Mouse (Mus musculus) left cerebral cortex, postnatal 25 days (tissue): ENCODE data around the gene Cby3. TPM values are rescaled to one million over a fixed set of nuclear protein-coding genes. Genes with fewer than 3 reads are reported as not detected.
"Not testable (repeated sequence)": the region's sequence is repeated elsewhere in the genome, so short reads cannot be mapped to it uniquely, and the experiment has no call there.

Experiments
- DNase-seq, 2 experiments: peaks; one replicate each; pipeline ENCODE4 v3.0.0; 2022; ENCODE audit warnings: low spot score in 2 of 2, mixed read lengths in 1 of 2
- intact Hi-C: fragments of 180-260 bp; cut with DNase I; formaldehyde crosslinking; loops from one replicate; pipeline ENCODE4 v1.15.1; 2025
- total RNA-seq, 2 experiments: library from RNA; stranded (reverse); gene quantifications; 2 replicates each; pipeline ENCODE4 v1.2.3; 2021

Cby3 gene
- total RNA-seq, 2 experiments from 2014 or later: 0.50 TPM; not detected in 1

DNA sequence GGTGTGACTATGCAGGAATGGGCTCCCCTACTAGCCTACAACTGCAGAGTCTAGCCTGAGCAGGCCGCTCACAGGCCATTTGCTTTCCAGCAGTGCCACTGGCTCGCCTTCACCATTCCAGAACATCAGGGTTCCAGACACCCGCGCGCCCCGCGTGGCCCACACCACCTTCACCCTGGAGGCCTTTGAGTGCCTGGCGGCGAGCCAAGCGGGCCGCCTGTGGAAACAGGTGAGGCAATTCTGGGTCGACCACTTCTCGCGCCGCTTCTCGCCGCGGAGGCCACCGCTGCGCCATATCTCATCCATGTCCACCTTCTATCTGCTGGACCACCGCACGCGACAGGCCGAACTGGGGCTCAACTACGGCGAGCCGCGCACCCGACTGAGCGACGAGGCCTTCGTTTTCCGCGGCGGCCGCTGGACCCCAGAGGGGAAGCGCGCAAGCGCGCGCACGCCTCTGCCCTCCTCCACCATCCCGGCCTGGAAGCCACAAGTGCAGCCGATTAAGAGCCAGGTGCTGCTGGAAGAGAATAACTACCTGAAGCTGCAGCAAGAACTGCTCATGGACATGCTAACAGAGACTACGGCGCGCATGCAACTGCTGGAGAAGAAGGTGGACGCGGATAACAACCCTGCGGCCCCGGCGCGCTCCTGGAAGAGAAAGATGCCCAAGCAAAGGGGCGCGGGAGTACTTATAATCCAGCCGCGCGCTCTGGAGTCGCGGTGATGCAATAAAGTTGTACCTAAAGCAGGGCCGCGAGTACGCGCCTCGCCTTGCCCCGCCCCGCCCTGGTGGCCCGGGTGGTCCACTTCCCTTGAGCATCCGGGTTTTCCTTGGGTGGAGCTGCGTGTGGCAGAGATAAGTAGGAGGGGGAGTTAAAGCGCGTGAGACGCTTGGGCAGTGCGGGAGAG is 4.9 kb downstream of the Cby3 start:
- intact Hi-C loops: loop anchor here (2.0 kb wide), 1 partner anchor 34 kb away; the partner anchor contains the start of gene Canx
- DNase-seq: peak; percentile 64 to 75

DNA sequence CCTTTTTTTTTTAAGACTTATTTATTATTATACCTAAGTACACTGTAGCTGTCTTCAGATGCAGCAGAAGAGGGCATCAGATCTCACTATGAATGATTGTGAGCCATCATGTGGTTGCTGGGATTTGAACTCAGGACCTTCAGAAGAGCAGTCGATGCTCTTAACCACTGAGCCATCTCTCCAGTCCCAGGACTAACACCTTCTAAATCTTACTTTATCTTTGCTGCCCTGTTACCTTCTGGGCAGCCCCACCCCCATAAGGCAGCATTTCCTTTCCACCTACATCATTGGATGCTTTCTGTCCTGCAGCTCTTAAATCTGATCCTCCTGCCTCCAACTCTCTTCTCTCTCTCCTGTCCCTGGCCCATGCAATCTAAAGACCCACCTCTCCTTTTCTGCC is 7.0 kb downstream of the Cby3 start:
- intact Hi-C loops: loop anchor here (5.0 kb wide), 1 partner anchor 124 kb away; the partner anchor contains the start of gene Ltc4s
- not testable (repeated sequence) for DNase-seq

DNA sequence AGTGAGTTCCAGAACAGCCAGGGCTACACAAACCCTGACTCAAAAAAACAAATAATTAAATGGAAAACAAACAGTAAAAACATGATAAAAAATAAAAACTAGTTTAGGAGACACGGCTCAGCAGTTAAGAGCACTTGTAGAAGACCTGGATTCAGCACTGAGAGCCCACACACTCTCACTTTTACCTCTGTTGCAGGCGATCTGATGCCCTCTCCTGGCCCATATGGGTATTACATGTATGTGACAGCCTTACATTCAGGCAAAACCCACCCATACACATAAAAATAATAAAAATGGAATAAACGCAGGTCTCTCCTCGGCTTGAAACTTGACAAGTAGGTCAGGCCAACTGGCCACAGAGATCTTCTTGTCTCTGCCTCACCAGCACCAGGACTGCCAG is 10.3 kb downstream of the Cby3 start:
- DNase-seq: peak; percentile 85 to 92
- intact Hi-C loops: loop anchor here (5.0 kb wide), 1 partner anchor 127 kb away; the partner anchor contains the start of gene Ltc4s

DNA sequence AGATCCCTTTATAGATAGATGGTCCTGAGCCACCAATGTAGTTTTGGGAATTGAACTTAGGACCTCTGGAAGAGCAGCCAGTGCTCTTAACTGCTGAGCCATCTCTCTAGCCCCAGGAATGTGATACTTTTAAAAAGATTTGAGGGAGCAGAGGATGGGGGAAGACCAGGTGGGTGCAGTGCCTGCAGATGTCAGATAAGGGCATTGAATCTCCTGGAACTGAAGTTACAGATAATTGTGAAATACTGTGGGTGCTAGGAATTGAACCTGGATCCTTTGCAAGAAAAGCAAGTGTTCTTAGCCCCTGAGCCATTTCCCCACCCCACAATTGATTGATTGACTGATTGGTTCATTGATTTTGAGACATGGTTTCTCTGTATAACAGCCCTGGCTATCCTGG is 11.1 kb downstream of the Cby3 start:
- intact Hi-C loops: no loop called here

DNA sequence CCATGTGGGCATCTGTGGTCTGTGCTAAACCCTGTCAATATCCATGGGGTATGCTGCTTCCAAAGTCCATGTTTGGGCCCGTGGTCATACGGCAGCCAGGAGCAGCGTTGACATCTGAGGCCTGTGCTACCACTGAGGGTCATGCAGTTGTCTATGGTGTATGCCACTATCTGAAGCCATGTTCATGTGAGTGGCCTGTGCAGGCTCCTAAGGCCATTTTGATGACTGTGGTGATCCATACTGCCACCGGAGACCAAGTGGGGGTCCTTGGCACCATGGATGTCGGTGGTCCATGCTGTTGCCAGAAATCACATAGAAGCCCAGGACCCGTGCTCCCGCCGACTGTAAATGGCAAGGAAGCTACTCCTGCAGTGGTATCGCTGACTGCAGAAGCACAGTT is 13.3 kb downstream of the Cby3 start:
- intact Hi-C loops: no loop called here
- no peak for DNase-seq

More for the DNA sequence above, 11.1 kb downstream of the Cby3 start:
- no peak for DNase-seq

DNA sequence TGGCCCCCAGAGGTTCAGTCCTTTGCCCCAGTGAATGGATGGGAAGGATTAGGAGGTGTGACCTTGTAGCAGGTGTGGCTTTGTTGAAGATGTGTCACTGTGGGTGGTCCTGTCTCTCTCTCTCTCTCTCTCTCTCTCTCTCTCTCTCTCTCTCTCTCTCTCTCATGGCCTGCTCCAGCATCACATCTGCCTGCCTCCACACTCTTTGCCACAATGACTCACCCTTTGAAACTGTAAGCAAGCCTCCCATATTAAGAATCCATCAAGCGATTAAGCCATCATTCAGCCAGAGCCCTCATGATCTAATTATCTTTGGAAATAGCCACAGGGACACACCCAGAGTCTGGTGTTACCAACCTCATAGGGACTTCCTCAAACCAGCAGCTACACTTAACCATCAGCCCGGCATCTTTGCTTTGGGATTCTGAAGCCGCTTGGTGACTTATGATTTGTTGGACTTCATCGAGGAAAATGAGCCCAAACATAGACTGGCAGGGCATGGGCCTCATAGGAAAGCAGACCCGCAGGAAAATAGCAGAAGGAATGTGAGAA is 15.2 kb downstream of the Cby3 start:
- DNase-seq: no peak
- intact Hi-C loops: no loop called here

DNA sequence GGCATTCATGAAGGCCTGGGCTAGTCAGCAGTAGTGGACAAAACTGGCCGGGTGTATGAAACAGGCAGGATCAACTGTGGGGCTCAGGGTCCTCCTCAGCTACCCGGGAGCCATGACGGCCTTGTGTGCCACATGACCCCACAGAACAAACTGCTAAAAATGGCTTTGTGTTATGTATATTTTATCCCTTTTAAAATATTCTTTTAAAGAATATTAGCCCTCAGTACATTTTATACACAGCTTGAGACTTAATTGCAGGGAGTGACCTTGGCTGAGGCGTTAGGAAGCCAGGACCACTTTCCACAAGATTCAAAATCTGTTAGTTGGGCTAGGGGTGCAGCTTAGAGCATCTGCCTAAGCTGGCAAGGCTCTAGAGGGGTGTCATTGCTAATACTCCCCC is 16.7 kb downstream of the Cby3 start:
- DNase-seq: no peak
- intact Hi-C loops: no loop called here

DNA sequence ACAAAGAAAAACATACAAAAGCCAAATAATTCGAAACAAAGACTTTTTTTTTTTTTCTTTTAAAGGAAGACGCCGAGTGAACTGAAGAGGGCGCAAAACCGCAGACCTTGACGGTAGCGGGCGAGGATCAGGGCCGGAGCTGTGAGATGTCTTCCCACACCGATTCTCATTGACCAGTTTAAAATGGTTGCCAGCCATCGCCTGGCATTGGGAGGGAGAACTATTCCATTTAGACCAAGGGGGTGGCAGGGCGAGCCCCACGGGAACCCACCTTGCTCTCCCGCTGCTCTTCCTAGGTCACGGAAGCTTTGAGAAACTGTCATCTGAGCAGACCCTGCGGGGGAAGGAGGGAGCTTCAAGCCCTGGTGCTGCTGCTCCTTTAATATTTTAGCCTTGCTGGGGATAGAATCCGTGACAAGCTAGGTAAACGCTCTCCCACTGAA is 17.2 kb downstream of the Cby3 start:
- peak in 1 of 2 experiments; percentile 39 for DNase-seq
- intact Hi-C loops: no loop called here

DNA sequence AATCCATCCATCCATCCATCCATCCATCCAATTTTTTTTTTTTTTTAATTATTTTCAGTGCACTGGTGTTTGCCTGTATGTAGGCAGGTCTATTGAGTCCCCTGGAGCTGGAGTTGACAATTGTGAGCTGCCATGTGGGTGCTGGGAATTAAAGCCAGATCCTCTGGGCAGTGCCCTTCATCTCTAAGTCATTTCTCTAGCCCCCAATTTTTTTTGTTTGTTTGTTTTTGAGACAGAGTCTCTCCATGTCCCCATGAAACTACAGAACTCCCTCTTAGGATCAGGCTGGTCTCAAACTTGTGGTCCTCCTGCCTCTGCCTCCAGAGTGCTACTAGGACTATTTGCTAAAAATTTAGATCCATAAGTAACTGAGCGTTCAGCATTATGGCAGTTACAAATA is 17.6 kb downstream of the Cby3 start:
- DNase-seq: no peak
- intact Hi-C loops: no loop called here

DNA sequence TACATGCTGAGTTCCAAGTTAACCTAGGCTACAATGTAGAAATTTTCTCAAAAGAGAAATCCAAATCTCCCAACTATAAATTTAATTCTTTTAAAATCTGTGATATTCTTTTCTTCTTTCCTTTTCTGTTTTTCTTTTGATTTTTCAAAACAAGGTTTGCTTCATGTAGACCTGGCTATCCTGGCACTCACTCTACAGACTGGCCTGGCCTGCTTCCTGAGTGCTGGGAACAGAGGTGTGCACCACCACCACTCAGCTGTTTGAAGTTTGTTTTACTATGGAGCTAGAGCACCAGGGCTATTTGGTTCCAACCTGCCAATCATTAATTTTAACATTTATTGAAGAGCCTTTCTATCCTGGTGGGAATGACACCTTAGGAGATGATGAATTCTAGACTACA is 18.8 kb downstream of the Cby3 start:
- DNase-seq: no peak
- intact Hi-C loops: no loop called here

DNA sequence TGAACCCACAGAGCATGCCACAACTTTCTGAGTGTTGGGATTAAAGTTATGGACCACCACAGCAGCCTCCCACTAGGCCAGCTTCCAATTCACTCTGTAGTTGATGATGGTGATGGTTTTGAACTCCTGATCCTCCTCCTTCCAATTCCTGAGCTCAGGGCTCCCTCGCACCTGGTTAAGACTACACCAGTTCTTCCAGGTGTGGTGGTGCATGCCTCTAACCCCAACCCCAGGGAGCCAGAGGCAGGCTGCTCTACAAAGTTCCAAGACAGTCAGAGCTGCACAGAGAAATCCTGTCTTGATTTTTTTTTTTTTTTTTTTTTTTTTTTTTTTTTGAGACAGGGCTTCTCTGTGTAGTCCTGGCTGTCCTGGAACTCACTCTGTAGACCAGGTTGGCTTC is 19.4 kb downstream of the Cby3 start:
- intact Hi-C loops: no loop called here
- DNase-seq: no peak

DNA sequence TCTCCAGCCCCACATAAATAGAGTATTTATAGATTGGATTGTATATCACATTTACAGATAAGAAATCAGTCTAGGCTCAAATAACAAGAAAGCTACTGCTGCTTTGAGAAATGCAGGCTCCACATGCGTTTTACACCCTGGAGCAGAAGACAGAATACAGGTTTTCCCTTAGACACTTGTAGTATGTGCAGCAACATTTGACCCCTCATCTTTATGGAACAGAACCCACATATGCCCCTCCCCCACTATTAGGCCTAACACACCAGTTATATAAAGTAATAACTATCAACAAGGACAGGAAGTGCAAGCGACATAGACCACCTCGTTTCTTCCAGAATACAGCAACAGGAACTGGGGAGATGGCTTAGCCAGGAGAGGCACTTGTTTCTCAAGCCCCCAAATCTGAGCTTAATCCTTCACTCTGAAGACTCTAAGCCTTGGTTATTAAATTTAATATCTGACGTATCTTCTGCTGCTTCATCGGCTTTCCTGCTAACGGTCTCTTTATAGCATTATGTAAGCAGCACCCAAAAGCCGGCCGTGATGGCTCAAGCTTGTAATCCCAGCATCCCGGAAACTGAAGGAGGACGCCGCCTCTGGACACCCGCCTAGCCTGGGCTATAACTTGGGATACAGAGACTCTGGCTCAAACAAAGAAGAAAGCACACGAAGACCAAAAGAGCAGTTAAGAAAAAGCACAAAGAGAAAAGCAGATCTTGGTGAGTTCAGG is 20.2 kb downstream of the Cby3 start:
- DNase-seq: no peak
- intact Hi-C loops: loop anchor here (5.0 kb wide), 1 partner anchor 82 kb away; the partner anchor contains the start of gene Maml1

DNA sequence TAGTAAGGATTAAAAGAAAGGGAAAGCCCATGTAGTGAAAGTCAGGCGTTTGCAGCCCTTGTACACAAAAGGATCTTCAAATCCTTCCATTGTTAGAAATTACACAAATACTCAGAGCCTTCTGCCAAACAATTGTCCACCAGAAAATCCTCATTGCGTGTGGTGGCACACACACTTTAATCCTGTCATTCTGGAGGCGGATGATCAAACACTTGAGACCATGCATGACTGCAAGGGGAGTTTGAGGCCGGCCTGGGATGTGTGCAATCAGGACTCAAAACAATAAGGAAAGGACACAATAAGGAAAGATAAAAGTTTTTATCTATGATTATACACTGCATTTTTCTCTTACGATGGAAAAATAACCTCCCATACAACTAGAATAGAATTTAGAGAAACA is 21.2 kb downstream of the Cby3 start:
- intact Hi-C loops: loop anchor here (5.0 kb wide), 1 partner anchor 83 kb away; the partner anchor contains the start of gene Maml1

DNA sequence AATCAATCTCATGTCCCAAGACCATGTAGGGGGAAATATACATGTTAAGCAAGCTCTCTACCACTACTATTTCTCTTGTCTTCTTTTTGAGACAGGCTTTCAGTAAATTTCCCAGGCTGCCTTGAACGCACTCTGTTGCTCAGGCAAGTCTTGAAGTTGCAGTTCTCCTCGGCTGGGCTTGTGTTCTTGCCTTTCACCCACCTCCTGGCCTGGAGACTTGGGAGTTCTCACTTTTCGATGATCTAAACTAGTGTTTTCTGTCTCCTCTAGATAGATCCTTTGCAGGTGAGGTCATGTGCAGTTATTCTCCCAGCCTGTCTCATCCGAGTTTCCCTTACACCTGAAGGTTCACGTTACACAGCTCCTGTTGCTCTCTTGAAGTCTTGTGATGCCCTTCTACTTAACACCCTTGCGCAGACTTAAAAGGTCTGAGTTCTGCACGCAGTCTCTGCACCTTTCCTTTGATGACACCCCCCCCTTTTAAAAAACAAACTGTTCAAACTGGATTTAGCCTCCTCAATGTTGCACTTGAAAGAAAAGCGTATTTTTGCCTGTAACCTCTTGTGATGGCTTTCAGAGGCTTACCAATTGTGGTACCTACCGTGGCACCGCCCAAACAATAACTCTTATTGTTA is 22.0 kb downstream of the Cby3 start:
- DNase-seq: no peak
- intact Hi-C loops: loop anchor here (5.0 kb wide), 1 partner anchor 84 kb away; the partner anchor contains the start of gene Maml1

More for the DNA sequence above, 21.2 kb downstream of the Cby3 start:
- DNase-seq: no peak

DNA sequence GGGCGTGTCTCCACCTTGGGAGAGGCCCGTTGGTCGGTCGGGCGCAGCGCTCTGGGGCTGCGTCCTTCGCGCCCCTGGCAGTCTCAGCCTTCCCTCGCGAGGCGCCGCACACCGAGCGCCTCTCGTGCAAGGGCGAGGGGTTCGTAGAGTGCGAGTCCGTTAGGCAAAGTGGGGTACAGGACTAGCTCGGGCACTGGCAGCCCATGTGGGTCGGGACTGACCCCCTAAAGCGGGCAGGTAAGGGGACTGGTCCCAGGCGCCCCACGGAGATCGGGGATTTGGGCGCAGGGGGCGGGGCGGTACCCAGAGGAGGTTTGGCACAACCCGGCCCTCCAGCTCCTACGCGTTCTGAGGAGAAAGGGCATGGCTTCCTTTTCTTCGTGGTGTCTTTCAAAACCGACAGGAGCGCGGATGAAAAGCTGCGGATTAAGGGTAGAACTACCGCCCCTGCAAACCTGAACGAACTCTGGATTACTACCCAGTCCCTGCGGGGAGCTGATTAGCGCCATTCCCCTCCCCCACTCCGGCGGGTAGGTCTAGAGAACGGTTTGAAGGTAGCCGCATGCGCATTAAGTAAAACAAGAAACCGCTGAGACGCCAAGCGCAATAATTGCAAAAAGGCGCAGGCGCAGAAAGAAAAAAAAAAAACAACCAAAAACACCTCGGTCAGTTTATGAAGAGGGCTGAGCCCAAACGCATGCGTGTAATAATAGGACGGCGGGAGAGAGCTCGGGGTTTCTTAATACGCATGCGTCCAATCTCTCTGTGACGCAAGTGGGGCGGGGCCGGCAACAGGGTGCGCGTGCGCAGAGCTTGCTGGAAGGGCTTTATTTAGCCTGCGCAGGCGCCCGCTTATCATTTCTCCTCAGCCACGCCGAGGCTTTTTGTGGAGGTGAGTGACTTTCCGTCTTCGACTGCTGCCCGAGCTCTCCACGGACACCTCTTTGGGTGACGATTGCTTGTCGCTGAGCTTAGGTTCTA is 22.9 kb downstream of the Cby3 start, which contains the start of gene Hnrnph1:
Gene Hnrnph1 (plus strand): TSS at position 80 of the 981 bp plus-strand sequence.
- DNase-seq: peak; percentile 99
- intact Hi-C loops: loop anchor here (5.0 kb wide), 1 partner anchor 85 kb away; the partner anchor contains the start of gene Maml1

DNA sequence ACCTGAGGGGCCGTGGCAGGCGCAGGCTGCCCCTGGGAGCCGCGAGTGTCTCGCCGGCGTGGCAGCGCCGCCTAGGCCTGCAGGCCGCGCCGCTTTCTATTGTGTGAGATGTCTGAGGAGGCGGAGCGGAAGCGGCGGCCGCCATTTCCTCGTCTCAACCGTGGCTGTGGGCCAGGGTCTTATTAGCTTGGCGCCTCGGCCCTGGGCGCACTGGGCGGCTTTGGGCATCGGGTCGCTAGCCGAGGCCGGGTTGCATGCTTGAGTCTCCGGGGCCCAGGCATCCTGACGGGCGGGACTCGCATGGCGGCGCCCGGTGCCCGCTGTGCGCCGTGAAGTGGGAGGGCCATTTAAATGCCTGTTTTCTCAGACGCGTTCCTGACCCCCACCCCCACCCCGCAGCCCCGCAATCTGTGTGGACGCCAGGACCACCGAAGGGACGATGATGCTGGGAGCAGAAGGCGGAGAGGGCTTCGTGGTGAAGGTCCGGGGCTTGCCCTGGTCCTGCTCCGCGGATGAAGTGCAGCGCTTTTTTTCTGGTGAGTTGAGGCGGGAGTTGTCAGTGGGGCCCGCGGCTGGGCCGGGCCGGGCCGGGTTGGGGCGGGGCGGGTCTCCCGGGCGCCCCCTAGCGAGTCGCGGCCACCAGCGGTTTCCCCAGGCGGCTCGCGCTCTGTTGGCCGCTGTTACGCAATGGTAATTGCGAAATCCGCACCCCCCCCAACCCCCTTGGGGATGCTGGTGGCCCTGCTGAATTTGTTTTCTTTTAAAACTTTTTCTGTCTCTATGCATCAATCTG is 23.8 kb downstream of the Cby3 start:
- DNase-seq: peak; percentile 73 to 85
- intact Hi-C loops: loop anchor here (5.0 kb wide), 1 partner anchor 86 kb away; the partner anchor contains the start of gene Maml1

DNA sequence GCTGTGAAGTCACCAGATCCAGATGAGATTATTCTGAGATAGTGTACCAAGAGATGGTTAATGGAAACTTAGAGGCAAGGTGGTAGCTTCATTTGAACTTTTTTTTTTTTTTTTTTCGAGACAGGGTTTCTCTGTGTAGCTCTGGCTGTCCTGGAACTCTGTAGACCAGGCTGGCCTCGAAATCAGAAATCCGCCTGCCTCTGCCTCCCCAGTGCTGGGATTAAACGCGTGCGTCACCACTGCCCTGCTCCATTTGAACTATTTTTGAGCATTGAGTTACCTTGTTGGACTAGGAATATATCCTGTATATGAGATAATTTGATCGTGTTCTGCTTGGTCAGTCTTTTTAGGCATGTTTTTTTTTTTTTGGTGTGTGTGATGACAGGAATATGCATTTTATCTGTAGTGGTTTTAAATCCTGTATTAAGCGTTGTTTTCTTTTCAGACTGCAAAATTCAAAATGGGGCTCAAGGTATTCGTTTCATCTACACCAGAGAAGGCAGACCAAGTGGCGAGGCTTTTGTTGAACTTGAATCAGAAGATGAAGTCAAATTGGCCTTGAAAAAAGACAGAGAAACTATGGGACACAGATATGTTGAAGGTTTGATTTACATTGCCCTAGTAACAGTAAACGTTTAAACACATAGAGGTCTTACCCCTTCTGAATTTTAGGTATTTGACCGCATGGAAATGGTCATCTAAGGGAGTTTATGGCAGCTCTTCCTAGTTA is 24.9 kb downstream of the Cby3 start:
- no peak for DNase-seq
- intact Hi-C loops: loop anchor here (5.0 kb wide), 1 partner anchor 87 kb away; the partner anchor contains the start of gene Maml1
